1 mouse cellular context compared by ENCODE assay signal in genomic region chr10:128335582-128335981, GRCm38 (mm10).
TF ChIP-seq lines count a peak whose summit lies in the region.

No protein-coding gene starts in this region.

TF ChIP-seq in MEL, 35 proteins besides CTCF, POLR2A, EP300 and RAD21 (continued from another document):
- no peak for TF ChIP-seq CHD1 (IDR thresholded peaks at IDR 0.05; ENCODE audit: low read depth, low read length)
- no peak for TF ChIP-seq TBP (IDR thresholded peaks at IDR 0.05; ENCODE audit: low read depth, low read length)
- TF ChIP-seq E2F4 (IDR thresholded peaks at IDR 0.05; ENCODE audit: borderline replicate concordance, low read depth, low read length) = no peak
- TF ChIP-seq SIN3A (IDR thresholded peaks at IDR 0.05; ENCODE audit: low read length) = peak; percentile 82; the same call in 1 of the 2 replicates
- no peak for TF ChIP-seq TAL1 (IDR thresholded peaks at IDR 0.05; ENCODE audit: low read length)
- no peak for TF ChIP-seq POLR2AphosphoS2 (IDR thresholded peaks at IDR 0.05; ENCODE audit: low read length)
- TF ChIP-seq POLR2AphosphoS5 (IDR thresholded peaks at IDR 0.05; ENCODE audit: borderline replicate concordance, low read depth, low read length) = no peak
- no peak for TF ChIP-seq RCOR1 (IDR thresholded peaks at IDR 0.05; ENCODE audit: low read depth, low read length)
- TF ChIP-seq ZKSCAN1 (IDR thresholded peaks at IDR 0.05; ENCODE audit: low read depth, low read length) = no peak
- no peak for TF ChIP-seq NELFE (IDR thresholded peaks at IDR 0.05; ENCODE audit: low read depth, low read length)
- no peak for TF ChIP-seq ZMIZ1 (IDR thresholded peaks at IDR 0.05; ENCODE audit: low read depth, low read length)
- peak; percentile 39; the same call in 1 of the 2 replicates for TF ChIP-seq ETS1 (IDR thresholded peaks at IDR 0.05; ENCODE audit: low read depth, low read length)
- no peak for TF ChIP-seq BHLHE40 (IDR thresholded peaks at IDR 0.05; ENCODE audit: borderline replicate concordance, low read depth, low read length)
- peak; percentile 70 for TF ChIP-seq HCFC1 (IDR thresholded peaks at IDR 0.05; ENCODE audit: low read depth, low read length)
- TF ChIP-seq GABPA (IDR thresholded peaks at IDR 0.05; ENCODE audit: low read depth, low read length) = no peak
- no peak for TF ChIP-seq USF1 (IDR thresholded peaks at IDR 0.05; ENCODE audit: low read depth, low read length)
